Mouse (Mus musculus) lung, postnatal 10 days (tissue): ENCODE data around the gene Gm18596.

ENCODE experiments used
- DNase-seq: peaks from one replicate; pipeline ENCODE4 v3.0.0; 2021

The Gm18596 gene

GRCm38 (mm10) chr10:77709831-77710230 is 32.6 kb downstream of the Gm18596 start:
- no peak for DNase-seq

GRCm38 (mm10) chr10:77706326-77706725 is 36.1 kb downstream of the Gm18596 start, which contains the start of gene Gm10272:
Gene Gm10272 (plus strand): TSS chr10:77706626.
- no peak for DNase-seq

- no peak for DNase-seq
Observed at GRCm38 (mm10) chr10:77697133-77697532, 45.3 kb downstream of the Gm18596 start, which contains the start of gene Gm9508. Gene Gm9508 (minus strand): TSS chr10:77697233.
